In genomic region chr13:74341036-74341435, GRCm38 (mm10) we compare ENCODE assay signal across 8 mouse cellular contexts. TPM values are rescaled to one million over a fixed set of nuclear protein-coding genes. Genes with fewer than 3 reads are reported as not detected.
DNase-seq lines count a peak whose midpoint lies in the region; ATAC-seq lines count a peak whose summit lies in the region.

No protein-coding gene starts in this region.

- H3K4me1 ChIP-seq in midbrain, embryonic 10.5 days, result no peaks in the 10 kb centered on the region
- no peaks in the 10 kb centered on the region for H3K4me1 ChIP-seq in midbrain, embryonic 15.5 days

- no peak overlapping the region for H3K9ac ChIP-seq in midbrain, embryonic 15.5 days

- peaks cover 85% of the 10 kb centered on the region for H3K36me3 ChIP-seq in midbrain, embryonic 10.5 days
- H3K36me3 ChIP-seq in midbrain, embryonic 15.5 days (replicated peaks), result peaks cover 53% of the 10 kb centered on the region

- H3K9me3 ChIP-seq in midbrain, embryonic 10.5 days (replicated peaks), result no peaks in the 10 kb centered on the region
- no peaks in the 10 kb centered on the region for H3K9me3 ChIP-seq in midbrain, embryonic 15.5 days

- no peaks in the 10 kb centered on the region for H3K27me3 ChIP-seq in midbrain, embryonic 10.5 days (ENCODE audit: low read depth, poor library complexity, severe bottlenecking)
- H3K27me3 ChIP-seq in midbrain, embryonic 15.5 days (replicated peaks), result no peaks in the 10 kb centered on the region

- DNase-seq in adrenal gland, adult (ENCODE audit: inconsistent age in 2 of 2, low spot score in 1 of 2), result peak; percentile 28 to 78
- no peak for DNase-seq in adrenal gland, adult 8-10 months
- peak; percentile 26 for DNase-seq in midbrain, embryonic 10.5 days (ENCODE audit: low spot score)
- peak; percentile 32 for DNase-seq in embryo, embryonic 9.5 days (ENCODE audit: extremely low spot score)
- DNase-seq in kidney, adult 18-20 months, result peak; percentile 24
- DNase-seq in lung, postnatal 25 days (ENCODE audit: low spot score), result peak; percentile 54
- DNase-seq in thymus, postnatal 14 days, result peak; percentile 63

- 62% methylated on average over 3 of the region's 3 CpGs for WGBS in midbrain, embryonic 10.5 days
- 56% methylated on average over 3 of the region's 3 CpGs for WGBS in midbrain, embryonic 15.5 days

- H3K4me3 ChIP-seq in midbrain, embryonic 10.5 days, result no peak overlapping the region
- no peak overlapping the region for H3K4me3 ChIP-seq in midbrain, embryonic 15.5 days

- no peak overlapping the region for H3K27ac ChIP-seq in midbrain, embryonic 10.5 days (replicated peaks)
- no peak overlapping the region for H3K27ac ChIP-seq in midbrain, embryonic 15.5 days

- H3K4me2 ChIP-seq in midbrain, embryonic 15.5 days, result no peak overlapping the region

- no peak; the same call in 1 of the 2 replicates for ATAC-seq in midbrain, embryonic 15.5 days (replicated peaks)

RNA-seq across cellular contexts. Expression of gene Sdha, which starts 9.0 kb away (rescaled TPM):
- total RNA-seq in adrenal gland, adult 8-10 months (2022), result 100 to 1,000 TPM; 447 to 687 (median 569) TPM
- polyA plus RNA-seq in midbrain, embryonic 10.5 days (2016; fragmentation: Nextera tagmentation; extraction: Ambion mirVana), result 283 and 284 TPM in 2 replicates
- polyA plus RNA-seq in midbrain, embryonic 15.5 days (2015; fragmentation: Nextera tagmentation; extraction: Ambion mirVana), result 238 and 246 TPM in 2 replicates

RNA-seq across cellular contexts. Expression of gene Ccdc127, which starts 9.1 kb away (rescaled TPM):
- total RNA-seq in adrenal gland, adult 8-10 months (2022), result 10 to 100 TPM; 52.9 to 66.9 (median 58.7) TPM
- polyA plus RNA-seq in midbrain, embryonic 10.5 days (2016; fragmentation: Nextera tagmentation; extraction: Ambion mirVana), result 56.1 and 59.6 TPM in 2 replicates
- 38.8 and 44.5 TPM in 2 replicates for polyA plus RNA-seq in midbrain, embryonic 15.5 days (2015; fragmentation: Nextera tagmentation; extraction: Ambion mirVana)

RNA-seq across cellular contexts. Expression of gene Lrrc14b, which starts 22.8 kb away (rescaled TPM):
- 1 to 10 TPM in 2 of 4 experiments, under 1 TPM in 2; 0.66 to 1.2 (median 1.1) TPM for total RNA-seq in adrenal gland, adult 8-10 months (2022)
- not detected in 2 replicates for polyA plus RNA-seq in midbrain, embryonic 10.5 days (2016; fragmentation: Nextera tagmentation; extraction: Ambion mirVana)
- not detected in 2 replicates for polyA plus RNA-seq in midbrain, embryonic 15.5 days (2015; fragmentation: Nextera tagmentation; extraction: Ambion mirVana)

RNA-seq across cellular contexts. Expression of gene Pdcd6, which starts 23.7 kb away (rescaled TPM):
- 100 to 1,000 TPM; 143 to 193 (median 171) TPM for total RNA-seq in adrenal gland, adult 8-10 months (2022)
- 118 and 124 TPM in 2 replicates for polyA plus RNA-seq in midbrain, embryonic 10.5 days (2016; fragmentation: Nextera tagmentation; extraction: Ambion mirVana)
- polyA plus RNA-seq in midbrain, embryonic 15.5 days (2015; fragmentation: Nextera tagmentation; extraction: Ambion mirVana), result 106 and 118 TPM in 2 replicates

RNA-seq across cellular contexts. Expression of gene Ahrr, which starts 48.9 kb away (rescaled TPM):
- total RNA-seq in adrenal gland, adult 8-10 months (2022), result 1 to 10 TPM; 1.5 to 4.3 (median 2.9) TPM
- polyA plus RNA-seq in midbrain, embryonic 10.5 days (2016; fragmentation: Nextera tagmentation; extraction: Ambion mirVana), result 1.8 and 2.0 TPM in 2 replicates
- polyA plus RNA-seq in midbrain, embryonic 15.5 days (2015; fragmentation: Nextera tagmentation; extraction: Ambion mirVana), result 0.43 and 0.88 TPM in 2 replicates
